Mouse (Mus musculus) heart, embryonic 11.5 days (tissue): ENCODE measurements around the gene Slc18b1. TPM values are rescaled to one million over a fixed set of nuclear protein-coding genes. Genes with fewer than 3 reads are reported as not detected.
"Not testable (repeated sequence)": the region's sequence is repeated elsewhere in the genome, so short reads cannot be mapped to it uniquely, and the experiment has no call there.

ENCODE experiments used
- ATAC-seq: fragments of 200-750 bp; cut with Nextera tagmentation; replicated peaks from 2 replicates; pipeline ENCODE4 v1.8.0; 2017; ENCODE audit warnings: moderate library complexity; ENCODE audit not compliant: insufficient number of reproducible peaks, low FRiP score, low TSS enrichment
- H3K27ac ChIP-seq: fragments of 300-500 bp; sonication (generic); 2 replicates; pipeline ENCODE4 v1.5.1; 2014; ENCODE audit warnings: mild to moderate bottlenecking, low read depth, low read length
- H3K27me3 ChIP-seq: fragments of 300-500 bp; sonication (generic); 2 replicates; pipeline ENCODE4 v1.6.1; 2014; ENCODE audit warnings: mild to moderate bottlenecking, low read length, mixed read lengths; ENCODE audit not compliant: control insufficient read depth, insufficient read depth
- H3K36me3 ChIP-seq: fragments of 300-500 bp; sonication (generic); 2 replicates; pipeline ENCODE4 v1.6.1; 2014; ENCODE audit warnings: mild to moderate bottlenecking, low read length, moderate library complexity, mixed read lengths; ENCODE audit not compliant: control insufficient read depth, insufficient read depth
- H3K4me1 ChIP-seq: fragments of 300-500 bp; sonication (generic); 2 replicates; pipeline ENCODE4 v1.6.1; 2014; ENCODE audit warnings: low read length; ENCODE audit not compliant: control insufficient read depth, insufficient read depth
- H3K4me2 ChIP-seq: fragments of 300-500 bp; sonication (generic); 2 replicates; pipeline ENCODE4 v1.6.1; 2014; ENCODE audit warnings: mild to moderate bottlenecking, moderate library complexity
- H3K4me3 ChIP-seq: fragments of 300-500 bp; sonication (generic); 2 replicates; pipeline ENCODE4 v1.5.1; 2014; ENCODE audit warnings: low read depth, low read length
- H3K9ac ChIP-seq: fragments of 300-500 bp; sonication (generic); 2 replicates; pipeline ENCODE4 v1.6.1; 2014; ENCODE audit warnings: mild to moderate bottlenecking, low read depth, low read length, moderate library complexity
- H3K9me3 ChIP-seq: fragments of 300-500 bp; sonication (generic); replicated peaks from 2 replicates; pipeline ENCODE4 v1.6.1; 2016; ENCODE audit warnings: low read length; ENCODE audit not compliant: control insufficient read depth
- WGBS: fragments of 180-500 bp; shearing (Covaris S2); extraction: QIAGEN DNeasy Blood & Tissue Kit; methylation state at CpG from one replicate; pipeline ENCODE4 v1.1.7; 2014; ENCODE audit not compliant: insufficient replicate concordance; 5-methylcytosine and 5-hydroxymethylcytosine counted together
- polyA plus RNA-seq: library from polyadenylated mRNA; unstranded; fragments of >200 nt; fragmentation: Nextera tagmentation; extraction: Ambion mirVana; gene quantifications from 2 replicates; pipeline ENCODE4 v1.2.1, GENCODE M21; 2014

The Slc18b1 gene
- polyA plus RNA-seq, 1 experiment from 2014 or later: 8.1 TPM

DNA sequence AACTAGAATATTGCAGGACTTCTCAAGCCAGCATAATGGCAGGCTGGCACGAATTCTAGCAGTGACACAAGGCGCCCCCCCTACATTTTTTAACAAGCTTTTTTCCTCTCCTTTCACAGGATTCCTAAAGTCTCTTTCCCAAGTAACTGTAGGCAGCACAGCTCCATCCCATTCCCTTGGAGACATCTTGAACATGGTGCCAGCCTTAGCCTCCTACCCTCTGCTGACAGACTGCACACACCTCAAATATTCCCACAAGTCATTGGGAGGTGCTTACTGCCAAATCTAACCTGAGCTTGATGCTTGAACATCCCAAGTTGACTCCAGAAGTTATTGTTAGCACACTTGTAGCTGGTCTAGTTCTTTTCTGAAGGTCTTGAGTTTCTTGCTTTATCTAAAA lies 12.7 kb upstream of the Slc18b1 start:
- no peak overlapping the region for H3K9ac ChIP-seq
- no peak overlapping the region for H3K27ac ChIP-seq
- WGBS: 44% methylated on average over 2 of the region's 2 CpGs

DNA sequence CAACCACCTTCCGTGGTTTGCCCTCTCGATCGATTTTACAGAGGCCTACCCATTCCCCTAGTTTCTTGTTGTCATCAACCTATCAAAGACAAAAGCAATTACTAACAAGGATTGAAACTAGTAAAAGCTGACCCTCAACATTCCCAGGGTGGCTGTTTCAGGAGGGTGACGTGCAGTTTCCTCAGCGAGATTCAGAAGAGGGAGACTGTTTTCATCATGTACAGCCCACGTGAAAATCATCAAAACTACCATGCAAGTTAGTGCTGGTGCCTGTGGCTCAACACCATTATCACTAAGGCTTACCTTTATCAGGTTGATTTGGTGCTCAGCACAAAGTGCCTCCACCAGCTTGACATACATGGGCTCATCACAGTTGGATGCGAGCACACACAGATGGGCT lies 11.2 kb upstream of the Slc18b1 start:
- H3K4me1 ChIP-seq, ATAC-seq, H3K36me3 ChIP-seq, H3K9me3 ChIP-seq, H3K27me3 ChIP-seq, H3K27ac ChIP-seq: not testable (repeated sequence)
- Histone ChIP-seq H3K9ac (peak overlapping the region; percentile 85), H3K4me2 (peak overlapping the region; percentile 86), H3K4me3 (peak overlapping the region; percentile 93)
- WGBS: 42% methylated on average over 7 of the region's 7 CpGs

More for the DNA sequence above, 12.7 kb upstream of the Slc18b1 start:
- Histone ChIP-seq H3K4me3 (no peak overlapping the region), H3K4me1 (peaks cover 8% of the 10 kb centered on the region; the same call in 1 of the 2 replicates), H3K9me3 (no peaks in the 10 kb centered on the region), H3K36me3 (peaks cover 10% of the 10 kb centered on the region; the same call in 1 of the 2 replicates), H3K27me3 (no peaks in the 10 kb centered on the region), H3K4me2 (no peak overlapping the region)
- ATAC-seq: no peak

DNA sequence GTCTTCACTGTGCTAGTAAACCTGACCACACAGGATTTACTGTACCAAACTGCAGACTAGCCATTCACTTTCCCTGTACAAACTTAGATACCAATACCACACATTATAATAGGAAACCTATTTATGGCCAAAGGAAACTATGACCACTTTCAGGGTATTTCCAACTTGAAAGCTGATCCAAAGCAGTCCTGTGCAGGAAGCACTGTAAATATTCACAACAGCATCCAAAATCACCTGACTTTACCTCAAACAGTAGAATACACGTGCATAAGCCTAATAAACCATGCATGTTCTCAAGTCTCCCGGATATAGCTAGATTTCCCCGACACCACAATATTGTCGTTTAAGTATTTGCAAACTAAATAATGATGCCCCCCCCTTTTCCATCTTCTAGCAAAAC lies 10.7 kb upstream of the Slc18b1 start:
- peak overlapping the region; percentile 93 for H3K4me3 ChIP-seq
- under 1% methylated on average over 4 of the region's 4 CpGs for WGBS
- ATAC-seq: no peak
- H3K4me2 ChIP-seq: peak overlapping the region; percentile 86
- H3K36me3 ChIP-seq: peaks cover 8% of the 10 kb centered on the region; the same call in 1 of the 2 replicates
- H3K9me3 ChIP-seq: no peaks in the 10 kb centered on the region
- no peaks in the 10 kb centered on the region for H3K27me3 ChIP-seq
- H3K9ac ChIP-seq: peak overlapping the region; percentile 85
- peak overlapping the region; percentile 89; the same call in 1 of the 2 replicates for H3K27ac ChIP-seq
- H3K4me1 ChIP-seq: peaks cover 8% of the 10 kb centered on the region; the same call in 1 of the 2 replicates

DNA sequence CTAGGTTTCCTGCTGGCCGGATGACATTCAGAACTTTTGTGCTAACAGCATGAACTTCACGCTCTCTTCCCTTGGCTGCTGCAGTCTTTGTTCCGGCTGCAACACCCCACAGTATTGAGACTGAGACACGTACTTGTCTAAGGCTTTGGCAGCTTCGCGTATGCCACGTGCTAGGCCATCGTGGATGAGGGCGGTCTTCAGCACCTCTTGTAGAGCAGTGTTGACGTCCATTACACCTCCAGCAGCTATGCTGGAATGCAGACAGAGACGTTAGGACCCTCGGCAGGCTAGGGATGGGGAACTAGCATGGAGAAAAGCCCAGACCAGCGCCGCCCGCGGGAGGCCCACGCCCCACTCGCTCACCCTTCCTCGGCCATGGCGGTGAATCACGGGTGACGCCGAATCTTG lies 10.2 kb upstream of the Slc18b1 start:
- Histone ChIP-seq H3K4me3 (peak overlapping the region; percentile 93), H3K9ac (peak overlapping the region; percentile 85), H3K27ac (peak overlapping the region; percentile 89), H3K4me2 (peak overlapping the region; percentile 86)
- under 1% methylated on average over 23 of the region's 23 CpGs for WGBS
- ATAC-seq: peak; percentile 24
- not testable (repeated sequence) for H3K36me3 ChIP-seq, H3K9me3 ChIP-seq, H3K27me3 ChIP-seq, H3K4me1 ChIP-seq

DNA sequence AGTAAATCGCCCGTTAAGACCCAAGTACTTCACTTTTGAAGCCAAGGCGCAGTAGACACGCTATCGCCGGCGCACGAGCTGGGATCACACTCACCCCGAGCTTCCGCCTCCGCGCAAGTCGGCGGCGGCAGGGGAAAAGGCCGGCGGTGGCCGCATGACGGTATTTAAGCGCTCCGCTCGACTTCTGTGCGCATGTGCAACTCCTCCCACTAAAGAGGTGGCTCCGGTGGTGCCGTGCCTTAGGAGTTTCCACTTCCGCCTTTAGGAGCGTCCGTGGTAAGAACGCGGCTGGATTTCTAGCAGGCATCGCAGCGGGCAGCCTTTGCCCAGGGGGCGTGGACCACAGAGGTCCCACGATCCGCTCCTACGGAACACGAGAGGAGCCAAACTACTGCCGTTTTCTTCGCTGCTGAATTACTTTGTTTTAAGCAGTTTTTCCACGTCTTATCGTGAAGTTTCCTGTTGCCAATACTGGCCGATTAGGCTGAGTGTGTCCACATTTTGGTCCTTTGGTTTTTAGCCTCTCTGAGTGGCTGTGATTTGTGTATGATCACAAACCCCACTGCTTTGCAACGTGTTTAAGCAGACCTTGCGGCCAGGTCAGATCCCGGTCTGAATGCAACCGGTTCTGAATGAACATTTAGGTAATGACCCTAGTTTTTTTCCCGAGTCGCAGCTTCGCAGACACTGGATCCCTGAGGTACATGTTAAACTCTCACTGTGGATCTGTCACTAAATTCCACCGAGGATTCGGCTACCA lies 9.5 kb upstream of the Slc18b1 start, which contains the start of gene Rps12:
Gene Rps12 (minus strand): TSS at position 214 of the 760 bp plus-strand sequence.
- no peaks in the 10 kb centered on the region for H3K9me3 ChIP-seq
- H3K4me3 ChIP-seq: peak within 1 kb of the TSS; percentile 93
- peak; percentile 96 for ATAC-seq
- no peaks in the 10 kb centered on the region for H3K27me3 ChIP-seq
- H3K36me3 ChIP-seq: peaks cover 8% of the 10 kb centered on the region; the same call in 1 of the 2 replicates
- peak within 1 kb of the TSS; percentile 89 for H3K27ac ChIP-seq
- WGBS: under 1% methylated on average over 51 of the region's 51 CpGs
- peaks cover 8% of the 10 kb centered on the region; the same call in 1 of the 2 replicates for H3K4me1 ChIP-seq
- H3K9ac ChIP-seq: peak within 1 kb of the TSS; percentile 85
- peak within 1 kb of the TSS; percentile 86 for H3K4me2 ChIP-seq

DNA sequence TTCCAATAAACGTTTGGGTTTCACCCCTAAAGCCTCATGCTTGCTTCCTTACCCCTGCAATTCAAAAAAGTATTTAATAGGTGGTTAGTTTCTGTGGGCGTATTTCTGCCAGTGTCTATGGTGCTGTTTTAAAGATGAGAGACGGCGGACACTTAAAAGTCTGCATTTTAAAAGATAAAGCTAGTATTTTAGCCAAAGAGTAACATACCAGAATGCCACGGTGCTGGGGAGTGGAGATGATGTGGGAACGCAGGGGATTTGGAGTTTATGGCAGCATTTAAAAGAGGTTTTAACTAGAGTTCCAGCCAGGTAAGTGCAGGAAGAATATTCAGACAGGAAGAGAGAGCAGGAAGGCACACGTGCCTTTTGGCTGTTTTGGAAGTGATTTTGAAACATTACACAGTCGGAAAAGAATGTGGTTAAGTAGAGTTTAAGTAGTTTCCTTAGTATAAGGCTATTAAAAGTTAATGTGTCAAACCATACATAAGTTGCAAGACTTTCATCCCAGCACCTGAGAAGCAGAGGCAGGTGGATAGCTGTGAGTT lies 8.7 kb upstream of the Slc18b1 start:
- peaks cover 5% of the 10 kb centered on the region; the same call in 1 of the 2 replicates for H3K36me3 ChIP-seq
- no peaks in the 10 kb centered on the region for H3K27me3 ChIP-seq
- H3K4me3 ChIP-seq: peak overlapping the region; percentile 93
- peaks cover 8% of the 10 kb centered on the region; the same call in 1 of the 2 replicates for H3K4me1 ChIP-seq
- H3K9ac ChIP-seq: peak overlapping the region; percentile 85
- H3K27ac ChIP-seq: peak overlapping the region; percentile 89
- 7% methylated on average over 8 of the region's 8 CpGs for WGBS
- H3K4me2 ChIP-seq: peak overlapping the region; percentile 84
- no peak for ATAC-seq
- H3K9me3 ChIP-seq: no peaks in the 10 kb centered on the region

DNA sequence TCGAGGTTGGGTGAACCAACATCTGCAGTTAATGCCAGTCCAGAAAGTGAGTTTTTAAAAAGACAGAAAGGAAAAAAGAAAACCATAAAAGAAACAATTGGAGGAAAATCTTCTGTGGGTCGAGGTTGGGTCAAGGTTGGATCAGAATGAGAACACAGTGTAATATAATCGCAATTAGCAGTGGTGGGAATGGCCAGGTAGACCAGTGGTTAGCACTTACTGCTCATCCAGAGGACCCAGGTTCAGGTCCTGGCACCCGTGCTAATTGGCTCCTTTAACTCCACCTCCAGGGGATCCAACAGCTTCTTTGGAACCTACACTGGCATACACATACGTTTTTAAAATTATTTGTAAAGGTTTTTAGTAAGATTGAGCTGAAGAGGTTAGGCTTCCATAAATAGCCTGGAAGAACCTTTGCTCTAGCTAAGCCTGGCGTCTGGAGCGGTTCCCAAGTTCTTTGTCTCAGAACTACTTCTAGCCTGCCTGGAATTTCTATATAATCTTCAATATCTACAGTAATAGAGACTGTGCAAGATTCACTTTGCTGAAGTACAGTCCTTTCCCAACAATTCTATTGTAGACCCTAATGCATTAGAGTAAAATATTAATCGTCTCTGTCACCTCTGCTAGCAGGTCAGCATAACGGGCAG lies 790 bp upstream of the Slc18b1 start:
- no peak overlapping the region for H3K27ac ChIP-seq
- peak overlapping the region; percentile 84 for H3K4me2 ChIP-seq
- no peaks in the 10 kb centered on the region for H3K36me3 ChIP-seq
- no peak overlapping the region for H3K9ac ChIP-seq
- H3K9me3 ChIP-seq: no peaks in the 10 kb centered on the region
- no peaks in the 10 kb centered on the region for H3K27me3 ChIP-seq
- H3K4me3 ChIP-seq: peak overlapping the region; percentile 69; the same call in 1 of the 2 replicates
- H3K4me1 ChIP-seq: 0 out of 2 replicates have a peak, but pooled peaks cover 3% of the 10 kb centered on the region
- ATAC-seq: no peak
- 63% methylated on average over 9 of the region's 9 CpGs for WGBS

DNA sequence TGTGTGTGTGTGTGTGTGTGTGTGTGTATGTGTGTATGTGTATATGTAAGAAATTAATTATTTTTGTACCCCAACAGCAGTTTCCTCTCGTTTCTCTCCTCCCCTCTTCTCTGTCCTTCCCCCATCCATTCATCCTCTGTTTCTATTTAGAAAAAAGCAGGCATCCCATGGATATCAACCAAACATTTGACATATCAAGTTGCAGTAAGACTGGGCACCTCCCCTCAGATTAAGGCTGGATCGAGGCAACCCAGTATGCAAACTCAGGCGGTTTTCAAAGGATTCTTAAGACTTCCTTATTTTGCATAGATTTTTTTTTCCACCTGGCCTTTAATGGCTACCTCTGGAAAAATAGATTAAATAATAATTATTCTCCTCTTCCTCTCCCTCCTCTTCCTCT lies 820 bp downstream of the Slc18b1 start:
- Histone ChIP-seq H3K4me3 (peak overlapping the region; percentile 69), H3K4me2 (peak overlapping the region; percentile 84), H3K27me3 (no peaks in the 10 kb centered on the region), H3K36me3 (peaks cover 2% of the 10 kb centered on the region; the same call in 1 of the 2 replicates), H3K27ac (no peak overlapping the region), H3K9me3 (no peaks in the 10 kb centered on the region), H3K9ac (no peak overlapping the region; the same call in 1 of the 2 replicates), H3K4me1 (0 out of 2 replicates have a peak, but pooled peaks cover 3% of the 10 kb centered on the region)
- ATAC-seq: no peak
- WGBS: 35% methylated on average over 3 of the region's 3 CpGs
